Mouse (Mus musculus) induced T-regulatory cell, adult 2 months (primary cell): ENCODE results near the gene Mrpl24.

ENCODE experiments used
- DNase-seq: peaks from one replicate; pipeline ENCODE4 v3.0.0-alpha.2; 2012; ENCODE audit warnings: low read depth

The Mrpl24 gene

GRCm38 (mm10) chr3:87910573-87911141, 8.6 kb upstream of the Mrpl24 start:
- peak; percentile 55 for DNase-seq

DNA sequence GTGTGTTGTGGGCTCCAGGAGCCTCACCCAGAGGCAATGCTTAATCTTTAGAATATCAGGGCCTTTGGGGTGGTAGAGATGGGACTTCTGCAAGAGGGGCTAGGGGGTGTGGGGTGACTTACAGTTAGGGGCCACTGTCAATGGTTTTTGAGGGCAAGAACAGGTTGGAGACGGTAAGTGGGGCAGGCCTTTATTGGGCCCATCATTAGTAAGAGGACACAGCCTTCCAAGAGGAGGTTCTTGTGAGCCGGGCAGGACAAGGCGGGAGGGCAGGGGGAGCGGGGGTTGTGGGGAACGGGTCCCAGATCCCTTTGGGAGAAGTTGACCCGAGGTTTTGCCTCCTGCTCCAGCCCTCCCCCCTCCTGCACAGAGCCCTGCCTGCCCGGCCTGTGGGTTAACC, 5.8 kb upstream of the Mrpl24 start:
- no peak for DNase-seq

GRCm38 (mm10) chr3:87913891-87914290, 5.4 kb upstream of the Mrpl24 start:
- no peak for DNase-seq

GRCm38 (mm10) chr3:87916990-87917389, 2.3 kb upstream of the Mrpl24 start:
- DNase-seq: no peak

DNA sequence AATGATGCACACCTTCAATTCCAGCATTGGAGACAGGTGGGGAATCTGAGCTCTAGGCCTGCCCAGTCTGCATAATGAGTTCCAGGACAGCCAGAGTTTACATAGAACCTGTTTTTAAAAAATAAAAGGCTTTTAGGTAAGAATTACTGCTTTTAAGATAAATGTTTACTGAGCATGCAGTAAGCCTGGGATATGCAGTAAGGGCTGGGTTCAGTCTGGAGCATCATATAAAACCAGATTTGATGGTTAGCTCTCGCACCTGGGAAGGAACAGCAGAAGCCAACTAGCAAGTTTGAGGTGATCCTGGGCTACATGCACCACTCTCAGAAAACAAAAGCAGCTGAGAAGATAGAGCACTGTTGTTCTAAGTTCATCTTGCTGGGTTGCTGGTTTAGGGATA, 755 bp upstream of the Mrpl24 start:
- DNase-seq: no peak

- peak; percentile 31 for DNase-seq
These were observed 1.1 kb downstream of the Mrpl24 start for GRCm38 (mm10) chr3:87920270-87920943.

DNA sequence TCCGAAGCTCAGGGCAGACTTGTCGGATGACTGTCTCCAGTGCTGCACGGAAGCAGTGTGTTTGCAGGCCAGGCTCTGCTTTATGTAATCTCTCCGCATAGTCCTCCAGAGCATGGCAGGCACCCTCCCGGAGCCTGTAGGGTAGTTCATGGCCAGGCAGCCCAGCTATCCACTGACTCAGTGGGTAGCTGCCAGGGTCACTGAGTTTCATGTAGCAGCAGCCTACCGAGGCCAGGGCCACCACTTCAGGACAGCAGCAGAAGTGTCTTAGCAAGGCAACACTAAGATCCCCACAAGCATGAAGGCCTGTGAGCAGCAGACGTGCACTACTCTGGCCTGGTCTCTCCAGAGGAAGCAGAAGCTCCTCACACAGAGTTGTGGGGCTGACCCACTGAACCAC, 5.7 kb downstream of the Mrpl24 start:
- no peak for DNase-seq

GRCm38 (mm10) chr3:87927452-87927851, 8.1 kb downstream of the Mrpl24 start:
- no peak for DNase-seq

- DNase-seq: peak; percentile 21
These were observed 10.2 kb downstream of the Mrpl24 start for GRCm38 (mm10) chr3:87929341-87930077.

GRCm38 (mm10) chr3:87930078-87930795, 10.9 kb downstream of the Mrpl24 start, which contains the start of the genes Isg20l2 and Rrnad1:
TSS of gene Isg20l2 (plus strand) at chr3:87930314.
TSS of gene Rrnad1 (minus strand) at chr3:87930717.
- DNase-seq: peak; percentile 97

- DNase-seq: no peak
These were observed 14.7 kb downstream of the Mrpl24 start for GRCm38 (mm10) chr3:87934026-87934425.

DNA sequence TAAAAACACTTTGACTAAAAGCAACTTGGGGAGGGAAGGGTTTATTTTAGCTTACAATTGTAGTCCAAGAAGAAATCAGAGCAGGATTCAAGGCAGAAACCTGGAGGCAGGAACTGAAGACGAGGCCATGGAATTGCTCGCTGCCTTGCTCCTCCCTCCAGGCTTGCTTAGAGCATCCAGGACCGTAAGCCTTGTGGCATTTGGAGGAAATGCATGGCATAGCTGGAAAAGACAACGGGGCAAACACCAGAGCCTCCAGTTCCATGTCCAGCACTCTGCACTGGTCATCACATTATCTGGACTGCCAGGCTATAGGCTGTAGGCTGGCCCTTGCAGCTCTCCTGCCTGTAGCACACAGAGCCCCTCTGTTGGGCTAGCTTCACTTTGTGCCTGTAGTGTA, 15.2 kb downstream of the Mrpl24 start:
- no peak for DNase-seq

DNA sequence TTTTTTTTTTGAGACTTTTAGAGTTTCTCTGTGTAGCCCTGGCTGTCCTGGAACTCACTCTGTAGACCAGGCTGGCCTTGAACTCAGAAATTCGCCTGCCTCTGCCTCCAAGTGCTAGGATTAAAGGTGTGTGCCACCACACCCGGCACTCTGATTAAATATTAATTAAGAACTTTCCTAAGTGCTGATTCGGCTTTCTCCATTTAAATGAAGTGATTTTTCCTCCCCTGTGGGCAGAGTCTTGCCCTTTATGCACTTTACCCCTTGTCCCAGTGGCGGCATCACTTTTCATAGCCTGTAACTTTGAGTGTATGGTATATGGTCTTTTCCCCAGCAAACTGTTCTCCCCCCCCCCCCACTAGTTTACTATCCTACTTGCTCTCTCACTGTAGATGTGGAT, 15.9 kb downstream of the Mrpl24 start:
- DNase-seq: no peak

- DNase-seq: peak; percentile 75
These were observed 16.5 kb downstream of the Mrpl24 start for GRCm38 (mm10) chr3:87935776-87936175.

DNA sequence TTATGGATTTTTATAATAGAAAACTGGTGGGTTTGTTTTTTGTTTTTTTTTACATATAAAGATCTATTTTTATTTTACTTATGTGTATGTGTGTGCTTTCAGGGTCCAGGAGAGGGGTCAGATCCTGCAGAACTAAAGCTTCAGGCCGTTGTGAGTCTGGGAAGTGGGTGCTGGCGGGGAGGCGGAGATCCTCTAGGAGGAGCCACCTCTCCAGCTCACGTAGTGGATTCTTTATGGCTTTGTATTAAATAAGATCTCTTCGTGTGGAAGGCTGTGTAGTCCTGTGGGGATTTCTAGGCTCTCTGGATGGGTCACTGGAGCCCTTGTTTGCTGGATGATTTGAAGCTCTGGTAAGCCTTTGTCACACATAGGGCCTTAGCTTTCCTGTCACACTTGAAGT, 21.3 kb downstream of the Mrpl24 start:
- no peak for DNase-seq

DNA sequence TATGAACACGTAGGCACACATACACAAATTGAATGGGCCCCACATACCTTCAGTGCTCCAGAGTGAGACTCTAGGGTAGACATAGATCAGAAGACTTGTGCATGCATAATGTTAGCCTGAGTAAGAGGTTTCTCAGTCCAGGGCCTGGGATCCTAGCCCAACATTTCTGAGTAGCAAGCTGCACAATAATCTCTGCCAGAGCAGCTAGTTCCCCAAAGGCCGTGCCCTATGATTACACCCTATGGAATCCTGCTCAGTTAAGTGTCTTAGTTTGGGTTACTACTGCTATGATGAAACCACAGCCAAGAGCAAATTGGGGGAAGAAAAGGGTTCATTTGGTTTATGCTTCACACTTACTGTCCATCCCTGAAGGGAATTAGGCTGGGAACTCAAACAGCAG, 23.2 kb downstream of the Mrpl24 start:
- no peak for DNase-seq

DNA sequence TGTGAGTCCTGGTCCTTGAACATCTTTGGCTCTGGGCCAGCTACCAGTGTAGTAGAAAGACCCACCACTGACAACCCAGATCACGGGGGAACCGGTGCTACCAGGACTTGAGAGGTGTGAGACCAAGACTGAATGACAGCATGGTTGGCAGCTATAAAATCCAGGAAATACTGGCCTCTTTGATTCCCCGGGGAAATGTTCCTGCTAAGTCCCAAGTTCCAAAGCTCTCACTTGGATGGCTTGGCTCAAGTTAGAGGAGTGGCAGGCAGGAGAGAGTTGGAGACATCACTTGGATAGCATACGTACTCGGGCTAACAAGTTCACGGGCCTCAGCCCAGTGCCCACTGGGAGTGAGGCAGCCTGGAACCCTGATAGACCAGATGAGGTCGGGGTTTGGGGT, 24.3 kb downstream of the Mrpl24 start:
- DNase-seq: no peak

GRCm38 (mm10) chr3:87944838-87945600, 25.7 kb downstream of the Mrpl24 start:
- DNase-seq: no peak

GRCm38 (mm10) chr3:87945781-87946540, 26.7 kb downstream of the Mrpl24 start:
- DNase-seq: no peak

DNA sequence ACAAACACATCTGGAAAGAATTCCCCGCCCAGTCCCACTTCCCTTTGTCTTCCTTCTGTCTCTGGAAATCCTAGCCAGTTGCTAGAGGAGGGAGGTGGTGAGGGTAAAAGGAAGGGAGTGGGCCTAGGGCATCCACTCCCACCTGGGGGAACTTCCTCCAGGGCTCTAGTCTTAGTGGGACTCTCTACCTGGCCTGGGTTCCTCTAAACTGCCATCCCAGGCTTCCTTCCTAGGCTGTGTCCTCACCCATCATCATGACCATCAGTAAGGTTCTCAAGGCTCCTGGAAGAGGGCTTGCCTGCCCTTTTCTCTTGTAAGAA, 27.2 kb downstream of the Mrpl24 start:
- no peak for DNase-seq
